Mouse (Mus musculus) CD8-positive naive resting alpha-beta T cell, adult 2 months (primary cell): ENCODE data around the gene Arid1b.
"Not testable (repeated sequence)": the region's sequence is repeated elsewhere in the genome, so short reads cannot be mapped to it uniquely, and the experiment has no call there.

Source experiments
- DNase-seq, 2 experiments: peaks; one replicate each; pipeline ENCODE4 v3.0.0; 2022; ENCODE audit warnings: low read depth in 2 of 2, low spot score in 2 of 2

Arid1b gene

DNA sequence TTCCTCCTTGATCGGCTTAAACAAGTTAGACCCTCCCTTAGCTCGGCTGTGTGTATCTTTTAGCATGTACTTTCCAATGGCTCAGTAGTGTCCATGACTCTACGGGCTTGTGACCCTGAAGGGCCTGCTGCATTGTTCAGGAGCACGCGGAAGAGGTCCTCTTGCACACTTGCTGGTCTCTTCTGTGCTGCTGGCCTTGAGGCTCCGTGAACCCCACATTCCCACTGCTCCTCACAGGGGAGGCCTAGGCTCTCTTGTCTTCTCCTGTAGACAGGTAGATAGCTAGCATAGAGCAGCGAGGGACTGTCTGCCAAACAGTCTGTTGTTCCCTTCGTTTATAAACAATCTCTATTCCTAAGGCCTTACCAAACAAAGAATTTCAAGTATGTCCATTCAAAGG lies 115.2 kb downstream of the Arid1b start:
- no peak for DNase-seq

DNA sequence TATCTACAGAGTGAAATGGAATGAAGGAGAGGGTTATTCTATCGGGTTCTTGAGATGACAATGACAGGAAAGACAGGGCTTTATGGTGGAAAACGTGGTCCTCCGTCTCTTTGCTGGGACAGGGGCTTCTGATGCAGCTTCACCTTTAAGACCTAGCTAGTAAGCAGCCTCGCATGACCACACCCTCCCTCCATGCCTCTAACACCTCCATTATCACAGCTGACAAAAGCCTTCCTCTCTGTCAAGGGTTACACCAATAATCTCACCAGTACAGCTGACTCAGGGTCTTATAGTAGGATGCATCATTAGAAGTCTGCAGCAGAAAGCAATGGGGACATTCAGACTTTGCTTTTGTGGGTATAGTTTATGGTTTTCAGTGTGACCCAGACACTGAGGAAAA lies 116.0 kb downstream of the Arid1b start:
- no peak for DNase-seq

DNA sequence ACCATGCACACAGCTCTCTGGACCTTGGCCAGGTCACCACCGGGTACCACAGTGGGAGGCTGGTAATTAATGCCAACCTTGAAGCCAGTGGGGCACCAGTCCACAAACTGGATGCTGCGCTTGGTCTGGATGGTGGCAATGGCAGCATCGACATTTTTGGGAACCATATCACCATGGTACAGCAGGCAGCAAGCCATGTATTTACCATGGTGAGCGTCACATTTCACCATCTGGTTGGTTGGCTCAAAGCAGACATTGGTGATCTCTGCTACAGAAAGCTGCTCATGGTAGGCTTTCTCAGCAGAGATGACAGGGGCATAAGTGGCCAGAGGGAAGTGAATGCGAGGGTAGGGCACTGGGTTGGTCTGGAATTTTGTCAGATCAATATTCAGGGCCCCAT lies 116.8 kb downstream of the Arid1b start:
- not testable (repeated sequence) for DNase-seq

DNA sequence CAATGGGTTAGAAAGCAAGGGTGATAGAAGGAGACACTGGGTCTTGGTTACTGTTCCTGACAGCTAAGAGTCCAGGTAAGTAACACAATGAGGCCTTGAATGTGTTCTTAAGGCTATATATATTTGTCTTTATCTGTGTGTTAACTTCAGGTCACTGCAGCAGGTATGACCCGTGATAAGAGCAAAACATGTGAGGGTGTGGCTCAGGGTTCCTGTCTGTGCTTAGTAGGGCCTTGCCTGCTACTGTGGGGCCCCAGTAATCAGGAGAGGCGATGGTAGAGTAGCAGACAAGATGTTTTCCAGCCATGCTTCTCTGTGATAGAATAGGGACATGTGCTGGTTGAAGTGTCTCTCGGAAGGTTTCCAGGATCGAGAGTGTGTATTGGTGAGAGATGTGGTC lies 118.0 kb downstream of the Arid1b start:
- no peak for DNase-seq

DNA sequence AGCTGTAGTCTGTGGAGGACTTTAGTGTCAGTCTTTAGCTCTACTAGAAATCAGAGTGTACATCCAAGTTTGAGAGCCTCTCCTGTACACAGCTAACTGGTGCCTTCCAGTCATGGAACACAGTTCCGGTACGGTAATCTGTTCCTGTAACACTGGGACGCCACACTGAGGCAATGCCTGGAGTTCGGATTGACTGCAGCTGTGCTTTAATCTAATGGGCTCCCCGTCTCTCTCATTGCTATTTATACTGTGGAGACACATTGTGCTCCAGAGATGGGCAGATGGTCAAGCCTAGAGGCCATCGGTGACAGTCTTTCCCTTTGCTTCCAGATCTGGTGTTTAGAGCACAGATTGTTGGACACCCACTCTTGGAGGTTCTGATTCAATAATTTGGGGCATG lies 121.8 kb downstream of the Arid1b start:
- DNase-seq: no peak

DNA sequence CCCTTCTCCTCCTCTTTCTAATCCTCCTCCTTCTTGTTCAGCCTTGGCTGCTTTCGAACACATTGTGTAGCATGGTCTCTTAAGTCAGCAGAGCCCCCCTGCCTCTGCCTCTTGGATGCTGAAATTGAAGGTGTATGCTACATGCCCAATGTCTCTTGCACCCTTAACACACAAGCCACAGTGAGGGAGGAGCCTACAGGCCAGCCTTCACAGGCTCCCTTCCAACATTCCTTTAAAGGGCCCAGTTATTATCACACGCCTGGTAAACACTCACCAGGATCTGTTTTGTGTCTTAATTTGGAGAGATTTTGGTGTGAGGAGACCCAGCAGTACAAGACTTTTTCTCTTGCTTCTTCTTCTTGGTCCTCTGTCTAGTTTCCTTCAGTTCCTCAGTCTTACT lies 122.9 kb downstream of the Arid1b start:
- DNase-seq: no peak

DNA sequence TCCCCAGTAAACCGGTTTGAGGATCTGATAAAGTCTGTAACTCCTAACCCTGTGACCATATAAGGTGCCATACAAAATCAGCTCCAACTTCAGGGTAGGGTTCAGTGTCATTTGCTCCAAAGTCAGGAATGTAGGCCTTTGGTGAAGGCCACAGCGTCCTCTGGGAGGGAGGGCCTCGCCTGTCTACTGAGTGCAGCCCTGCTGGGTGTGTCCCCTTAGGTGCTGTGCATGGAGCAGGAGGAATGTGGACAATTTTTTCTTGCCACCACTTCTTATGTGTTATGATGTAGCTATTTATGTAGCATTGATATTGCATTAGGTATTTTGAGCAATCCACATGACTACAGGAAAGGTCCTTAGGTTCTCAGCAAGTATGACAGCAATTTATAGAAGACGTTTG lies 124.0 kb downstream of the Arid1b start:
- no peak for DNase-seq

DNA sequence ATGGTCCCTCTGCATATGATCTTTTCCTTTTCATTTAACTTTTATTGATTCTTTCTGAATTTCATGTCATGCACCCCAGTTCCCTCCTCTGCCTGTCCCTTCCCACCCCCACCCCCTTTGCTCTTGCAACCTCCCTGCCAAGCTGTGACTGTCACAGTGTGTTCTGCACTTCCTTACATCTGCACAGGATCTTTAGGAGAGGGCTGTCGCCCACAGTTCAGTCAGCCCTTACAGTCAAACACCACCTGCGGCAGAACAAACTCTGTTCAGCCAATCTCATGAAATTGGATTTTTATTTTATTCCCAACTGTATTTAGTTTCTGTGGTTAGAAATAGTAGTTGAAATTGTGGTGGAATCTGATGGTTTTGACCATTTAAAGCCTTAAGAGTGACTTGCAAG lies 130.5 kb downstream of the Arid1b start:
- DNase-seq: no peak

DNA sequence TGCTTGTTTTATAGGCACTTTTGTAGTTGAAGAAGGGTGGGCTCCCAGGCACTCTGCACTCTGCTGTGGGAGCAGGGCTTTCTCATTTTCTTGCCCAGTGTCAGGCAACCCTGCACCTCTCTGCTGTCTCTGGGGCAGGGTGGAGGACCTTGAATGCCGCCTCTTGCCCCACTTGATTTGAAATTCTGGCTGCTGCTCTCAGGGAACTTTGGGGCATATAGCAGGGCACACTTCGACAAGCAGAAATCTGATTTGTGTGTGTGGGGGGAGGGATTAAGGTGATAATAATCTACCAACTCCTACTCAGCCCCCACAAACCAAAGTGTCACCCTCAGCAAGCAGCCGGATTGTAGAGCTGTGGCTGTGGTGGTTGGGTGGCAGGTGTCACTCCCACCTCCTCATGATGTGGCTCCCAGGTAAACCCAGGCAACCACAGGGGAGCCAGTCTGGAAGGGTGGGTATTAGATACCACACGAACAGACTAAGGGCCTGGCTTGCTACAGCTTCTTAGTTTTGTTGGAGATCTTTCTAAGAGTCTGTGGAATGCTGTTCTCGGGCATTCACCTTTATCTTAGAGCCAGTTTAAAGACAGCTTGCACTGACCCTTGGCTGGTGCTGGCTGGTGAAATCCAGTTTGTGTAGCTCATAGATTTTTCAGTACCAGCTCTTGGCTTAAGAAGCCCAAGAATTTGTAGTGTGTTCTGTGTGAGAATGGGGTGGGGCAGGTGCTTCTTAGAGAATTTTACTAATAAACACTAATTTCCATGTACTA lies 131.1 kb downstream of the Arid1b start:
- DNase-seq: no peak

DNA sequence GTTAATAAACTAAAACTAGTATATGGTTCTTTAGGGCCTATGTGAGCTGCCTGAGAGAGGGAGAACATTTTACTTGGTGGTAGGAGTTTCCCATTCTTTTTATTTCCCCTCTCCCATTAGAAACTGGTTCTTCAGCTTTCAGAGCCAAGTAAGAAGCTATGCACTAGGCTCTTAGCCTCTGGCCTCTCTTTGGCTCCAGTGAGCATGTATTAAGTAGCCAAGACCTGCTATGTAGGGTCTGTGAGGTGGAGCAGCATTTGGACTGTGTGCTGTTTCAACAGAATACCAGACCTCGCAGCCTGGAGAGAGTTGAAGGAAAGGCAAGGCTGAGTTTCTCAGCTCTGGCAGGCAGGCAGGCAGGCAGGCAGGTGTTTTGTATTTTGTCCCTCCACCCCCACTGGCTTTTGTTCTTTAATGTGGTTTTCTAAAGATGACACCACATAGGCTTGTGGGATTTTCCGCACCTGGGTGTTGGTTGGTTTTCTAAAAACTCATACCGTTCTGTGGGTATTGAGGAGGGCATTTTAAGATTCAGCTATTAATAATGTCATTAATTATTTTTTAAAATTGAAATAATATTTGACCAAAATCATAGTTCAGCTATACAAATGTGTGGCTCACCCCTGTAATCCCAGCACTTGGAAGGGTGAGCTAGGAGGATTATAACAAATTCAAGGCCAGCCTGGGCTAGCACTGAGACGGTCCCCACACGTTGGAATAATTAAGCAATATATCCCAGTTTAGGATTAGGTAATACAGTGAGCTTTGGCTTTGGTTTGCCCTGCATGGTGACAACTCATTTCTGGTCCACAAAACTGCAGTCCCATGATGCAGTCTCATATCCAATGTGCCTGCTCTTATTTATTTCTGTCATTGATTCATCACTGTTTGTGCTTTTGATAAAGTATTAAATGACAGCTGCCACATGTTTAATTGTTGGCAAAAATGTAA lies 132.0 kb downstream of the Arid1b start:
- DNase-seq: no peak

DNA sequence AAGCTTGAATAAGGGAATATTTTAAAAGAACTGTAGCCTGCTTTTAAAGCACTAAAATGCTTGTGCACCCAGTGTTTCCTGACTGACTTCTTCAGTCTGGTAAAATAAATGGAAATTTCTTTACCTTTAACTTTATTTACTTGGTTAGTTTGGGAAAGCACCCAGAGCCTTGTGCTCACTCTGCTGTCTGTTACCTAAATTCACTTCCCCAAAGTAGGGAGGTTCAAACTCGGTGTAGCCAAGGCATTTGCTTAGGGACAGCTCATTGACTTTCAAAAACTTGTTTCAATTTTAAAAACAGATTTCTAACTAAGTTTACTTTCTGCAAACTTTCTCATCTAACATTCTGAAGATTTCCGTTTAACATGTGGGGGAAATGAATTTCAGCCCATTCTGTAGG lies 135.5 kb downstream of the Arid1b start:
- no peak for DNase-seq

DNA sequence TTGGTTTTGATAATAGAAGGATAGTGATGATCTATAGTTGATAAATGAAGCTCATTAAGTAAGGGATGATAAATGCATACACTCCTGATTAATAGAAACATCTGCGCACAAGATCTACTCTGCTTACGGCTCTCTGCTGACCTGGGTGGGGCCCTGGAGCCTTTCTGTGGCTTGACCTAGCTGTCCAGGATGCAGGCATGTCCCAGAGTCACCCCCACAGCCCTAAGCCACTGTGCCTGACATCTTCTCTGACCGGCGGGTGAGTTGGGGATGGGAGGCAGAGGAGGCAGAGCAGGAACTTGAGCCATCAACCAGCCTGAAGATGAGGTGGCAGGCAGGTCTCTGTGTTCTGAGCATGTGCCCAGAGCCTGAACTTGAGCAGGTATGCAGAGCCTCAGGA lies 136.0 kb downstream of the Arid1b start:
- DNase-seq: no peak

DNA sequence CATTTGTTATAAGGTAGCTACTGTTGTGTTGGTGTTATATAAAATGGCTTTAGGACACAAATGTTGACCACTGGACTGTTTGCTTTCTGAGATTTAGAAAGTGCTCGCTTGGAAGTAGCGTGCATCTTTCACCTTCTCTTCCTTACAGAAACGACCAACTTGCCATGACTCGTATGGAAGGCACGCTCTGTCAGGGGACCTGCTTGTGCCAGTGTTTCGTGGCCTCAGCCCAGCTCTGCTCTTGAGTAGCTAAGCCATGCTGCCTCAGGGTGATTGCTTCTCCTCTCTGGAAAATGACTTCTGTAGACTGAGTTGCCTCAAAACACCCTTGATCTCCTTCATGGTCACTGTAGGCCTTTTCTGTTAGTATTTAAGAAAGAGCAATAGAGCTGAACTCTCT lies 137.6 kb downstream of the Arid1b start:
- DNase-seq: no peak

DNA sequence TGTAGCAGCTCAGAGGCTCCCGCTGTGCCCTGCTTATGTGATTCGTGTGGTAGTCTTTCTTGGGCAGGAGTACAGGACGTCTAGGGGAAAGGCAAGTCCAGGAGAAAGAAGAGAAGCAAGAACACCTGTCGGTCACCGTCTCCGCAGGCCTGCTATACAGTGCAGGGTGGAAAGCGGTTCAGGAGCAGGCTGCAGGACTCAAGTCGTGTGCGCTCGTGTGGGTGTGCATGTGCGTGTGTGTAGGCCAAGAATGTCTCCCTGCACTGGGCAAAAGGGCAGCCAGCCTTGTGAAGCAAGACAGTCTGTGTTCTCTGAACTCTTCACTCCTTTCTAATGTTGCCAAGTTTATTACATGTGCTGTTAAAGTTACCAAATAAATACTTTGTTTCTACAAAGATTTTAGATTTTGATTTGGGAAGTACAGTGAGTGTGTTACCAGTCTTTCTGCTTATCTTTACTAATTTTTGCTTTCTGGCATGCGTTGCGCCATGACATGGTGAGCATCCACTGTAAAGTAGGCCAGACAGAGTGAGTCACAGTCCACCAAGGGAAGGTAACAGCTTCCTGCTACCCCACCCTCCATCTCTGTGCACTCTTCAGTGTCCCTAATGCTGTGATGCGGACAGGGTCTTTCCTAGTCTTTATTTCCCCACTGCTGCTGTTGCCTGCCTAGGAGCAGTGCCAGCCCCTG lies 138.3 kb downstream of the Arid1b start:
- no peak for DNase-seq

DNA sequence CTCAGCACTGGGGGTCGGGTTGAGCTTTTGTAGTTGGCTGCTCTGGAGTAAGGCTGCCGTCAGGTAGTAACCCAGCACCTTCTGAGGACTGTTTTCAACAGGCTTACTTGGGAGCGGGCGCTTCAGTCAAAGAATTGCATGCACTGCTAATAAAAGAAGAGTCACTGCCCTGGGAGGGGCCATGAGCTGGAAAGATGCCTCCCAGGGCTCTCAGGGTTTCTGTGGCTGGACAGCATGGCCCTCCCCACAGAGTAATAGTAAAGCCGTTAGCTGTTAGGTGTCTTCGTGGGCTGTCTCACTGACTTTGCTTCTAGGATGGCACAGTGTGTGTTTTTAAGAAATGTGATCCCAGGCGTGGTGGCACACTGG lies 138.8 kb downstream of the Arid1b start:
- DNase-seq: no peak

DNA sequence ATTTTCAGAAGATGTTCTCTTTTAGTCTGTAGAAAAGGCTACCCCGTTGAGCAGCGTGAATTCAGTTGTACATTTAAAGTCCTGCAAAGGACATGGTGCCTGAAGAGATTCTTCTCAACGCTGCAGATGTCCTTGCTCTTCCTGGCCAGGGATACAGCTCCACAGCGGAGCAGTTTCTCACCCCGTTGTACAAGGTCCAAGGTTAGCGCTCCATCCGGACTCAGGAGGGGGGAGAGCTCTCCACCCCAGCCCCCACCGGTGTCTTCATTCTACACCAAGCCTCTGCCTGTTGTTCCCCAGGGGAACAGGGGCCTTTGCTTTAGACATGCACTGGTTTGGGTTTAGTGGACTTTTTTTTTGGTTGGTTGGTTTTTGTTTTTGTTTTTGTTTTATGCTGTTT lies 139.7 kb downstream of the Arid1b start:
- no peak for DNase-seq

DNA sequence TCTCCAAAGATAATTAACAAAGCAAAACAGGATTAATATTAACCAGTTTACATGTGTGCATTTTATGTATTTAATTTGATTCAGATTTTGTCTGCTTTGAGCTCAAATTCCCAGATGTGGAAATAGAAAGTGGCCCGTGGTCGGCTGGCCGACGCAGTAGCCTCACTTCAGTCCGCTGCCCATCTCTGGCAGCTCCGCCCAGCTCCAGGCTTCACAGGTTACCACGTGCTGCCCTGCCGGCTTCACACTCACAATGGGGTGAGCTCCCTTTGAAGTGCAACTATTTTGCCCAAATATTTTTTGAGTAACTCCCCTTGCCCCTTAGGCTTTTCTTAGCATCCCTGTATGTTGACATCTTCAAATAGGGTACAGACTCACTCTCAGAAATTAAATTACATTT lies 140.1 kb downstream of the Arid1b start:
- no peak for DNase-seq

DNA sequence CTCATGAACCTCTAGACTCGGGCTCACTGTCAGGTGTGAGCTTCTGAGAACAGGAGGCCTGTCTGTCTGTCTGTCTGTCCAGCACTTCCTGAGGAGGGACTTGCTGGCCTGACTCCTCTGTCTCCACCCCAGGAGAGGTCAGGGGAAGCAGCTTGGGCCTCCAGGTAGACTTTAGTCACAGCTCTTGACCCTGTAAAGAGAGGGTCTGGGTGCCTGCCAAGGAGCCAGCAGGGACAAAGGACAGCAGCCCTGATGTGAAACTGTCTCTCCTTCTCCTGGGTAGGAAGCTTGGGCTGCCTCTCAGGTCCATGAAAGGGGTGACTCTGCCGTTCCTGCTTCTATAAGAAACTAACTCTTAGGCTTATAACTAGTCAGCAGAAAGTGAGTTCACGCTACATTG lies 143.8 kb downstream of the Arid1b start:
- DNase-seq: no peak

DNA sequence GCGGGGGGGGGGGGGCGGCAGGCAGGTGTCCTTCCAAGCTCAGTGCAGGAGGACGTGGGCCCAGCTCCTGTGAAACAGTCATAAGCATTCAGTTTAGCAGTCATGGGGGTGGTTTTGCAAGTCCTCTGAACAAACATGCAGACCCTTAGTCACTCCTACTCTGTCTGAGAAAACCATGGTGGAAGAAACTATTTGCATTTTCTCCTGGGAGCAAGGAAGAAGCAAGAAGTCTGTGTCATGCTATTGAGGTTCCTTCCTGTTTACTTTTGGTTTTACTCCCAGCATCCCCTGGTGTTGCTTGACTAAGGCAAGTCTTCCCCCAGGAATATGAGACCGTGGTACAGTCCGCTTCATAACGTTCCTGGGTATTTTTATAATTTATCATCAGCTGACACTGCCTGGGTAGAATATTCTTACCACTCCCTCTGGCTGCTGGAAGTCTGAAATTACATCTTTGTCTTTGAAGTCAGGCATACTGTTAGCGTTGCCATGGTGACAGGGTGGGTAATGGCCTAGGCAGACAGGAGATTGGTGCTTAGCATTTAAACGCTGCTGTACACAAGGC lies 144.6 kb downstream of the Arid1b start:
- peak; percentile 38 to 64 for DNase-seq

DNA sequence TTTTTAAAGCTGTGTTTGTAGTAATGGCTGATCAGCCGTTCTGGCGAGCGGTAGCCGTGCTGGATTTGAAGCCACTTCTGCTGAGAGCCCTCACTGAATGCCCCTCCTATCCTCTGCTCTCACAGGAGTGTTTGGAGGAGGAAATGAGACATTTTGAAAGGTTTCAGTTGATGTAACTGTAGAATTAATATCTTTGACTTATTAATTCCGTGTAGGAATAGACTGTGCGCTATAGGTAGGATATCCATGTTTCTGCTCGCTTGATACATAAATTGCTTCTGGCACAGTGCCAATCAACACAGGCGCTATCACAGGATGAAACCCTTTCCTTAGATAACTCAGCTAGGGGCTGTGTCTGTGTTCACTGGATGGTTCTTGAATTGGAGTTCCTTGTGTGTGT lies 145.4 kb downstream of the Arid1b start:
- no peak for DNase-seq

DNA sequence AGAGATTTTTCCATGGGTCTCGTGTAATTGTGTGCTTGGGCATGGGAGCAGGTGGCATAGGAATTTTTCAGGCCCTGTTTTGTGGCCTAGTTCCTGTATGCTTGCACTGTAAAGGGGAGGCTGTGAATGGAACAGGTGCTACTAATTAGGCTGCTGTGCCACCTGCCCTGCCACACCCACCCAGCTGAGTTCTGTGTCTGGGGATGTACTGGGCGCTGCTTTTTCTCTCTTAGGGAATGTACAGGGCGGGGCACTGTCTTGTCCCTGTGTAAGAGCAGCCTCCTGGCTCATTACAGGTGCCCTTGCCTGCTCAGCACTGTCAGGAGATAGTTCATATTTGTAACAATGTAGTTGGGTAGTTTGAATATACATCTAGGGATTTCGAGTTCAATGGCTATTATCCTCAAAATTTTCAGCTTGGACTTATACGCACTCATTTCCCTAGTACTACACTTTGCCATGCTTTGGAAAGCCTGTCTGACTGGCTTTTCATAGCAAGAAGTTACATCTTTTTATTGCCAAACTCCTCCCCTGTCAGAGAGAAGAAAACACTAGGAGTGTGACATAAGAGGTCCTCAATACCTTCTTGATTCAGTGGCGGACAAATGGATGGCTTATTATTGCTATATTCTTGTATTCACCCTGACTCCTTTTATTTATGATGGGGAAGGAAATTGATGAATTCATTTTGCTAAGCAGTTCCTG lies 149.8 kb downstream of the Arid1b start:
- no peak for DNase-seq
